Mouse (Mus musculus) cerebellum, adult 2 months (tissue): ENCODE results near the gene Gm17359.

Source experiments
- CTCF ChIP-seq: fragments of 200-500 bp; IDR thresholded peaks from 2 replicates; pipeline ENCODE4 v1.5.1; 2011; ENCODE audit warnings: low read depth, mild to moderate bottlenecking, control low read depth, low read length, moderate library complexity, borderline replicate concordance; ENCODE audit not compliant: insufficient read depth
- POLR2A ChIP-seq: fragments of 200-500 bp; IDR thresholded peaks from 2 replicates; pipeline ENCODE4 v1.6.1; 2011; ENCODE audit warnings: low read length, control low read depth, borderline replicate concordance; ENCODE audit not compliant: insufficient read depth

GRCm38 (mm10) chr3:79324697-79325526, 11.5 kb upstream of the Gm17359 start:
- TF ChIP-seq POLR2A (no peak), CTCF (no peak)
